Mouse (Mus musculus) MEL (cell line): ENCODE measurements around the gene Dis3l. TPM values are rescaled to one million over a fixed set of nuclear protein-coding genes. Genes with fewer than 3 reads are reported as not detected.
"Not testable (repeated sequence)": the region's sequence is repeated elsewhere in the genome, so short reads cannot be mapped to it uniquely, and the experiment has no call there.

Source experiments
- DNase-seq: peaks from one replicate; pipeline ENCODE4 v3.0.0; 2011; ENCODE audit warnings: low read depth, low spot score
- H3K27ac ChIP-seq: 2 replicates; pipeline ENCODE4 v1.5.1; 2012; ENCODE audit warnings: low read depth, mild to moderate bottlenecking, control low read depth, low read length, moderate library complexity; ENCODE audit not compliant: control insufficient read depth
- H3K27me3 ChIP-seq, 2 experiments: fragments of 150-350 bp in 1 of 2; sonication (generic) in 1 of 2; 2 replicates each; pipeline ENCODE4 v1.6.1; 2012; ENCODE audit warnings: low read length in 2 of 2, mild to moderate bottlenecking in 2 of 2, improper control_type of control experiment in 1 of 2, moderate library complexity in 1 of 2; ENCODE audit not compliant: insufficient read depth in 2 of 2, control insufficient read depth in 1 of 2
- H3K36me3 ChIP-seq, 2 experiments: 2 replicates each; pipeline ENCODE4 v1.6.1; 2012 to 2014; ENCODE audit warnings: low read length in 2 of 2, improper control_type of control experiment in 1 of 2, inconsistent platforms in 1 of 2, mild to moderate bottlenecking in 1 of 2; ENCODE audit not compliant: insufficient read depth in 2 of 2, control insufficient read depth in 1 of 2
- H3K4me1 ChIP-seq, 2 experiments: fragments of 150-350 bp in 1 of 2; sonication (generic) in 1 of 2; 2 replicates each; pipeline ENCODE4 v1.6.1; 2012; ENCODE audit warnings: low read length in 2 of 2, improper control_type of control experiment in 1 of 2, mild to moderate bottlenecking in 1 of 2; ENCODE audit not compliant: insufficient read depth in 2 of 2, control insufficient read depth in 1 of 2
- H3K4me3 ChIP-seq, 2 experiments: fragments of 150-350 bp in 1 of 2; sonication (generic) in 1 of 2; 2 replicates each; pipeline ENCODE4 v1.5.1; 2012; ENCODE audit warnings: low read depth in 2 of 2, low read length in 2 of 2, mild to moderate bottlenecking in 2 of 2, moderate library complexity in 2 of 2, control low read depth in 1 of 2, improper control_type of control experiment in 1 of 2; ENCODE audit not compliant: control insufficient read depth in 1 of 2, insufficient read depth in 1 of 2
- H3K79me2 ChIP-seq: 2 replicates; pipeline ENCODE4 v1.6.1; 2012; ENCODE audit warnings: mild to moderate bottlenecking, low read length, moderate library complexity; ENCODE audit not compliant: control insufficient read depth, poor library complexity, insufficient read depth
- H3K9ac ChIP-seq: 2 replicates; pipeline ENCODE4 v1.6.1; 2012; ENCODE audit warnings: low read depth, mild to moderate bottlenecking, control low read depth, low read length, moderate library complexity; ENCODE audit not compliant: control insufficient read depth, poor library complexity, severe bottlenecking
- H3K9me3 ChIP-seq: fragments of 150-350 bp; sonication (generic); replicated peaks from 2 replicates; pipeline ENCODE4 v1.6.1; 2012; ENCODE audit warnings: mild to moderate bottlenecking, low read length, improper control_type of control experiment, moderate library complexity; ENCODE audit not compliant: insufficient read depth
- BHLHE40 ChIP-seq: IDR thresholded peaks from 2 replicates; pipeline ENCODE4 v1.6.1; 2012; ENCODE audit warnings: low read depth, mild to moderate bottlenecking, inconsistent platforms, low read length, improper control_type of control experiment, borderline replicate concordance
- CHD1 ChIP-seq: IDR thresholded peaks from 2 replicates; pipeline ENCODE4 v1.6.1; 2012; ENCODE audit warnings: low read depth, mild to moderate bottlenecking, inconsistent platforms, low read length, improper control_type of control experiment
- CHD2 ChIP-seq: IDR thresholded peaks from 2 replicates; pipeline ENCODE4 v1.6.1; 2011; ENCODE audit warnings: low read length, improper control_type of control experiment
- CTCF ChIP-seq, 3 experiments: IDR thresholded peaks in 2 of 3; conservative IDR thresholded peaks in 1 of 3; 2 replicates each; pipeline ENCODE4 v1.5.1; 2011 to 2012; ENCODE audit warnings: low read length in 3 of 3, low read depth in 2 of 3, mild to moderate bottlenecking in 2 of 3, improper control_type of control experiment in 1 of 3, inconsistent platforms in 1 of 3, mixed read lengths in 1 of 3, moderate library complexity in 1 of 3; ENCODE audit not compliant: control insufficient read depth in 1 of 3, insufficient read depth in 1 of 3, poor library complexity in 1 of 3, severe bottlenecking in 1 of 3
- ELF1 ChIP-seq: IDR thresholded peaks from 2 replicates; pipeline ENCODE4 v1.6.1; 2014; ENCODE audit warnings: low read depth, mild to moderate bottlenecking, inconsistent platforms, low read length, improper control_type of control experiment, moderate library complexity
- ETS1 ChIP-seq: IDR thresholded peaks from 2 replicates; pipeline ENCODE4 v1.6.1; 2012; ENCODE audit warnings: low read depth, mild to moderate bottlenecking, inconsistent platforms, low read length, improper control_type of control experiment, moderate library complexity
- GATA1 ChIP-seq: IDR thresholded peaks from 2 replicates; pipeline ENCODE4 v1.6.1; 2011; ENCODE audit warnings: low read depth, low read length, improper control_type of control experiment
- JUND ChIP-seq: IDR thresholded peaks from 2 replicates; pipeline ENCODE4 v1.6.1; 2011; ENCODE audit warnings: low read depth, mild to moderate bottlenecking, improper control_type of control experiment, low read length
- KAT2A ChIP-seq: conservative IDR thresholded peaks from 2 replicates; pipeline ENCODE4 v1.6.1; 2012; ENCODE audit warnings: low read depth, low read length, improper control_type of control experiment, inconsistent platforms
- MAX ChIP-seq: IDR thresholded peaks from 2 replicates; pipeline ENCODE4 v1.6.1; 2011; ENCODE audit warnings: low read length, improper control_type of control experiment
- MEF2A ChIP-seq: IDR thresholded peaks from 2 replicates; pipeline ENCODE4 v1.6.1; 2014; ENCODE audit warnings: low read depth, mild to moderate bottlenecking, inconsistent platforms, low read length, improper control_type of control experiment; ENCODE audit not compliant: poor library complexity, insufficient replicate concordance, severe bottlenecking; ENCODE audit errors: extremely low read depth
- MXI1 ChIP-seq: IDR thresholded peaks from 2 replicates; pipeline ENCODE4 v1.6.1; 2011; ENCODE audit warnings: mild to moderate bottlenecking, low read depth, low read length, improper control_type of control experiment
- MYB ChIP-seq: IDR thresholded peaks from 2 replicates; pipeline ENCODE4 v1.6.1; 2011; ENCODE audit warnings: mild to moderate bottlenecking, low read depth, low read length, improper control_type of control experiment
- POLR2A ChIP-seq, 2 experiments: IDR thresholded peaks; 2 replicates each; pipeline ENCODE4 v1.6.1; 2011 to 2012; ENCODE audit warnings: low read length in 2 of 2, mild to moderate bottlenecking in 2 of 2, control low read depth in 1 of 2, improper control_type of control experiment in 1 of 2, low read depth in 1 of 2, moderate library complexity in 1 of 2; ENCODE audit not compliant: control insufficient read depth in 1 of 2, insufficient read depth in 1 of 2, poor library complexity in 1 of 2
- POLR2AphosphoS2 ChIP-seq: IDR thresholded peaks from 2 replicates; pipeline ENCODE4 v1.6.1; 2011; ENCODE audit warnings: low read length, improper control_type of control experiment
- RAD21 ChIP-seq: IDR thresholded peaks from 2 replicates; pipeline ENCODE4 v1.6.1; 2011; ENCODE audit warnings: mild to moderate bottlenecking, low read depth, low read length, improper control_type of control experiment
- SMC3 ChIP-seq: IDR thresholded peaks from 2 replicates; pipeline ENCODE4 v1.6.1; 2011; ENCODE audit warnings: low read depth, low read length, improper control_type of control experiment
- TAL1 ChIP-seq: IDR thresholded peaks from 2 replicates; pipeline ENCODE4 v1.6.1; 2012; ENCODE audit warnings: mild to moderate bottlenecking, inconsistent platforms, low read length, moderate library complexity, mixed read lengths
- TBP ChIP-seq: IDR thresholded peaks from 2 replicates; pipeline ENCODE4 v1.8.0; 2011; ENCODE audit warnings: low read depth, low read length, improper control_type of control experiment
- UBTF ChIP-seq: IDR thresholded peaks from 2 replicates; pipeline ENCODE4 v1.6.1; 2012; ENCODE audit warnings: low read depth, mild to moderate bottlenecking, inconsistent platforms, low read length, improper control_type of control experiment, moderate library complexity, borderline replicate concordance; ENCODE audit not compliant: insufficient read depth
- USF1 ChIP-seq: IDR thresholded peaks from 2 replicates; pipeline ENCODE4 v1.6.1; 2014; ENCODE audit warnings: low read depth, mild to moderate bottlenecking, inconsistent platforms, low read length, improper control_type of control experiment, moderate library complexity
- USF2 ChIP-seq, 2 experiments: IDR thresholded peaks; 2 replicates each; pipeline ENCODE4 v1.6.1; 2011 to 2012; ENCODE audit warnings: improper control_type of control experiment in 2 of 2, low read length in 2 of 2, borderline replicate concordance in 1 of 2, inconsistent platforms in 1 of 2, low read depth in 1 of 2, mild to moderate bottlenecking in 1 of 2; ENCODE audit not compliant: insufficient read depth in 1 of 2
- ZC3H11A ChIP-seq: IDR thresholded peaks from 2 replicates; pipeline ENCODE4 v1.6.1; 2012; ENCODE audit warnings: low read depth, mild to moderate bottlenecking, inconsistent platforms, low read length, improper control_type of control experiment
- ZMIZ1 ChIP-seq: IDR thresholded peaks from 2 replicates; pipeline ENCODE4 v1.6.1; 2012; ENCODE audit warnings: low read depth, mild to moderate bottlenecking, inconsistent platforms, low read length, improper control_type of control experiment, moderate library complexity
- polyA plus RNA-seq, 2 experiments: library from polyadenylated mRNA; stranded (reverse) in 1 of 2; unstranded in 1 of 2; fragments of >175 nt in 1 of 2; fragments of >200 nt in 1 of 2; gene quantifications; 2 replicates each; pipeline versions ENCODE4 v1.2.1 to v1.2.4; 2012; ENCODE audit warnings: low replicate concordance in 2 of 2, low read depth in 1 of 2; ENCODE audit not compliant: insufficient read length in 2 of 2, insufficient read depth in 1 of 2, missing spikeins in 1 of 2
- total RNA-seq: library from RNA; depleted of rRNA; stranded (reverse); fragments of 300-350 nt; gene quantifications from 2 replicates; pipeline ENCODE4 v1.2.3, GENCODE M21; 2012

Gene Dis3l
- total and polyA plus RNA-seq, 3 experiments = 13.1 to 14.0 TPM; not detected in 1

- H3K27ac ChIP-seq = no peak overlapping the region
- no peak overlapping the region for H3K9ac ChIP-seq
- no peak for DNase-seq
- H3K36me3 ChIP-seq = no peaks in the 10 kb centered on the region
- H3K4me1 ChIP-seq = no peaks in the 10 kb centered on the region
- H3K9me3 ChIP-seq = no peaks in the 10 kb centered on the region
- no peaks in the 10 kb centered on the region for H3K27me3 ChIP-seq
- no peak overlapping the region for H3K4me3 ChIP-seq
- no peaks in the 10 kb centered on the region for H3K79me2 ChIP-seq
- TF ChIP-seq MAX (no peak), POLR2A (IDR thresholded peaks at IDR 0.05; ENCODE audit: control insufficient read depth in 1 of 2, insufficient read depth in 1 of 2, low read depth in 1 of 2, low read length in 2 of 2, poor library complexity in 1 of 2) (no peak), BHLHE40 (no peak), ETS1 (no peak), ELF1 (no peak), MEF2A (no peak), CTCF (IDR thresholded peaks at IDR 0.05 in 2 of 3, conservative IDR thresholded peaks at IDR 0.05 in 1 of 3; ENCODE audit: control insufficient read depth in 1 of 3, insufficient read depth in 1 of 3, low read depth in 2 of 3, low read length in 3 of 3, poor library complexity in 1 of 3, severe bottlenecking in 1 of 3) (no peak), CHD2 (no peak), GATA1 (no peak), MXI1 (no peak), ZC3H11A (no peak), POLR2AphosphoS2 (no peak), TAL1 (no peak), UBTF (no peak), ZMIZ1 (no peak)
Measured at GRCm38 (mm10) chr9:64271249-64271648, 69.8 kb downstream of the Dis3l start.

- DNase-seq, H3K27ac ChIP-seq, H3K27me3 ChIP-seq, H3K4me1 ChIP-seq, H3K36me3 ChIP-seq, H3K9me3 ChIP-seq, H3K79me2 ChIP-seq, H3K9ac ChIP-seq, H3K4me3 ChIP-seq: not testable (repeated sequence)
Measured at GRCm38 (mm10) chr9:64268836-64269235, 72.3 kb downstream of the Dis3l start.

- Histone ChIP-seq H3K27ac (no peak overlapping the region), H3K4me1 (no peaks in the 10 kb centered on the region), H3K79me2 (no peaks in the 10 kb centered on the region)
- TF ChIP-seq USF1 (no peak), KAT2A (no peak), CHD1 (no peak), UBTF (no peak), RAD21 (no peak), MYB (no peak), MXI1 (no peak), CTCF (IDR thresholded peaks at IDR 0.05 in 2 of 3, conservative IDR thresholded peaks at IDR 0.05 in 1 of 3; ENCODE audit: control insufficient read depth in 1 of 3, insufficient read depth in 1 of 3, low read depth in 2 of 3, low read length in 3 of 3, poor library complexity in 1 of 3, severe bottlenecking in 1 of 3) (no peak), ZMIZ1 (no peak), JUND (no peak), ZC3H11A (no peak), POLR2AphosphoS2 (no peak), USF2 (IDR thresholded peaks at IDR 0.05; ENCODE audit: borderline replicate concordance in 1 of 2, insufficient read depth in 1 of 2, low read depth in 1 of 2, low read length in 2 of 2) (no peak), SMC3 (no peak), TBP (no peak)
- TF ChIP-seq, all 39 proteins: peak for 0
- no peak overlapping the region for H3K9ac ChIP-seq
- no peak for DNase-seq
- no peaks in the 10 kb centered on the region for H3K36me3 ChIP-seq
- no peak overlapping the region for H3K4me3 ChIP-seq
- H3K27me3 ChIP-seq = no peaks in the 10 kb centered on the region; a peak in 1 of 4 replicates
- no peaks in the 10 kb centered on the region for H3K9me3 ChIP-seq
Measured at GRCm38 (mm10) chr9:64268196-64268595, 72.9 kb downstream of the Dis3l start.
